Mouse (Mus musculus): ENCODE results near the gene Aurkb.

The Aurkb gene

DNA sequence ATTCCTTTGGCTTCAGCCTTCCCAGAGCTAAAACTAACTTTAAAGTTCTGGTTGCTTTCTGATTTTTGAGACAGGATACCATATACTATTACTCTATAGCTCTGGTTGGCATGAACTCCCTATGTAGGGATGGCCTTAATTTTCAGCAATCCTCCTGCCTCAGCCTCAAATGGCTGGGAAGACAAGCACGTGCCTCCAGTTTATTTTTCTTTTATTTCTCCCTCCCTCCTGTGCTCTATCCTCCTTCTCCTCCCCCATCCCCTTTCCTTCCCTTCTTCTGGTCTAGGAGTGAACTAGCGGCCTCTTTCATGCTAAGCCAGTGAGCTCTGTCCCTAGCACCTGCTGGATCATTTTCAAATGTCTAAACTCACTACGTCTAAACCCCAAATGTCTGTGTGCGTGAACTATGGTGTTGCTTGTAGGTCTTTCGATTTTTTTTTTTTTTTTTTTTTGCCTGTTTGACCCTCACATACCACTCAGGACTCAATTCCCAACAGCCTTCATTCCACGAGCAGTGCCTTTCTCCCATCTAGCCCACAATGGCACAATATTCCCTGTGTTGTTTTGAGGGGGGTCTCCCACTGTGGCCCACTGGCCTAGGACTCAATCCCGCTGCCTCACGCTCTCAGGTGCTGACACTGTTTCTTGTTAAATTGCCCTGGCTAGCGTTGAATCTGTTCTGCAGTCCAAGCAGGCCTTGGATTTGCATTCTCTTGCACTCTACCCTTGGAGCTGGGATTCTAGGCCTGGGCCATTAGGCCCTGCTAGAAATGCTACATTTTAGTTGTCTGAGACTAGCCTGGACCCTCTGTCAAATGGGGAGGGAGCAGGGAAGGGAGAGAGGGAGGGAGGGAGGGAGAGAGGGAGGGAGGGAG lies 19.0 kb downstream of the Aurkb start:
- no peak for DNase-seq

DNA sequence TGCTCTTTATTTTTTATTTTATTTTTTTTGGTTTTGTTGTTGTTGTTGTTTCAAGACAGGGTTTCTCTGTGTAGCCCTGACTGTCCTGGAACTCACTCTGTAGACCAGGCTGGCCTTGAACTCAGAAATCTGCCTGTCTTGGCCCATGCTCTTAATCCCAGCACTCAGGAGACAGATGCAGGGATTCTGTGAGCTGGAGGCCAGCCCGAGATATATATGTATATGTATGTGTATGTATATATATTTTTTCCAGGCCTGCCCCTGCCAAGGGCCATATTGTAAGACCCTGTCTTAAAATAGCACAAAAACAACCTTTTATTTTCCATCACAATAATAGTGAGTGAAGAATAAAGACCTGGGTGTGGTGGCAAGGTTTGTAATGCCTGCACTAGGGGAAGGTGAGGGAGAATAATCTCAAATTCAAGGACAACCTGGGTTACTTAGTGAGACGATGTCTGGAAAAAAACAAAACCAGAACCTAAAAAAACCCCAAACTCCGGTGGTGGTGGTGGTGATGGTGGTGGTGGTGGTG lies 20.0 kb downstream of the Aurkb start:
- no peak for DNase-seq

DNA sequence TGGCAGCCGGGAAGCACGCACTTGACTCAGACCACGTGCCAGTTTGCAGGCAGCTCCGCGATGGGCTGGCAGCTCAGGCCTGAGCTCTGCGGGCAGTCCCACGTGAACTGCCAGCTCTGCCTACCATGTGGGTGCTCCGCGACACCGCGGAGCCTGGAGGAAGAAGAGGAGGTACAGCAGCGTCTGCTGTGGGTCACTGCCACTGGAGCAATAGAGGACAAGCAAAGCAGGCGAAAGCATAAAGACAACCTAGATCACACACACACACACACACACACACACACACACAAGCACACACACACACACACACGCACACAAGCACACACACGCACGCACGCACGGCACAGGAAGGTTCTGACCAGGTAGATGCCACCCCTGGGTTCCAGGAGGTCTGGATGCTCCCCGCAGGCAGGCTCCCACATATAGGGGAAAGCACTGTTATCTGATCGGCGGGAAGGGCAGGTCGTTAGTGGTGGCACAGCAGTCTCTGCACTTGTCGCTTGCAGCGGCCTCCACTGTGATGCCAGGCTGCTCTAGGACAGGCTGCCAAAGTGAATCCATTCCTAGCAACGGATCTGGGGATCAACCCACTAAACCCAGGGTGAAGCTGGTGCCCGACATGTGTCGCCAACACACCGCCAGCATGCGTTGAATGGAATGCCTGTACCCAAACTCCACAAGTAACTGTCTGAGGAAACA lies 20.9 kb downstream of the Aurkb start:
- no peak for DNase-seq

DNA sequence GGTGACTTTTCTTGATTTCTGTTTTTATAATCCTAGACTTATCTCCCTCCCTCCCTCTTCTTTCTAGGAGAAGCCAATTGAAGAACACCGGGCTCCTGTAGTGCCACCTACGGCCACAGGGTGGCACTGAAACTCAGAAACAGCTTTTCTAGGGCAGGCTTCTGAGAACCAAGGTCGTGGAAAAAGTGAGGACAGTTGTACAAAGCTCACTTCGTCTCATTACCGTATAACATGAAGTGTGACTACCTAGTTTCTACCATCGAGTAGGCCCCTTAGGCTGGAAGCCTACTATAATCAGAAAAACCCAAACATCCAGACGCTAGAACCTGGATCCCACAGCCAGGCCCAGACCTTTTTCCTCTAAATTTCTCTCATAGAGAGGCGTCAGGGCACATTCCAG lies 21.5 kb downstream of the Aurkb start:
- DNase-seq: peak; percentile 90 to 93

DNA sequence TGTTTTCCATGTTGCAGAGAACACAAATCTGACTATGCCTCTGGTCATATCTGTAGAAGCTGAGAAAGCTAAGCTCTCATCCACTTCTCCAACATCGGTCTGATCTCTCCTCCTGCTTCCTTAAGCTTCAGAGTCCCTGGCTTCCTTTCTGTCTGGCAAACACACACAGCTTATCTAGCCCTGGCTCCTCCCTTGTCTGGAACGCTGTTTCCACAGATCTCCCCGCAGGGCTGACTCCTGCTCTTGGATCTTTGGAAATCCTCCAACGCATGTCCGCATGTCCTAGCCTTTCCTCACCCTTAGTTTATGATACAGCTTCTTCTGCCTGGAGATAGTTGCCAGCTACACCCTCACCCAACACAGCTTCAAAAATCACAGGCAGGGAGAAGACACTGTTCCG lies 22.2 kb downstream of the Aurkb start:
- DNase-seq: no peak

DNA sequence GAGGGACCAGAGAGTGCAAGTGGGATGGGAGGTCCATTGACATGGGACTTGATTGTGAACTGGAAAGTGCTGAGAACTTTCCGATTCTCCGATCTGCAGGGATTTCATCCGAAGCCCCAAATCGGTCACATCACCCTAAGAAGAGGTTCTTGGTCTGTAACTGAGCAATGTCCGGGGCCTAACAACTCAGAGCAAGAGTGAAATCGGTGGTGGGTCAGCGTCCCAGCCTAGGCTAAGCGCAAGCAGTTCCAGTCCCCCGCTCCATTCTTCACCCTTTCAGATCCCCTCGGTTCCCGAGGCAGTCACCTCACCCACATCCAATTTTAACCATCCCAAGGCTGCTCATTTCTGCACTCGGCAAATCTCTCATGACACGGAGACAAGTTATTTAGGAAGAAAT lies 24.6 kb downstream of the Aurkb start:
- DNase-seq: no peak

DNA sequence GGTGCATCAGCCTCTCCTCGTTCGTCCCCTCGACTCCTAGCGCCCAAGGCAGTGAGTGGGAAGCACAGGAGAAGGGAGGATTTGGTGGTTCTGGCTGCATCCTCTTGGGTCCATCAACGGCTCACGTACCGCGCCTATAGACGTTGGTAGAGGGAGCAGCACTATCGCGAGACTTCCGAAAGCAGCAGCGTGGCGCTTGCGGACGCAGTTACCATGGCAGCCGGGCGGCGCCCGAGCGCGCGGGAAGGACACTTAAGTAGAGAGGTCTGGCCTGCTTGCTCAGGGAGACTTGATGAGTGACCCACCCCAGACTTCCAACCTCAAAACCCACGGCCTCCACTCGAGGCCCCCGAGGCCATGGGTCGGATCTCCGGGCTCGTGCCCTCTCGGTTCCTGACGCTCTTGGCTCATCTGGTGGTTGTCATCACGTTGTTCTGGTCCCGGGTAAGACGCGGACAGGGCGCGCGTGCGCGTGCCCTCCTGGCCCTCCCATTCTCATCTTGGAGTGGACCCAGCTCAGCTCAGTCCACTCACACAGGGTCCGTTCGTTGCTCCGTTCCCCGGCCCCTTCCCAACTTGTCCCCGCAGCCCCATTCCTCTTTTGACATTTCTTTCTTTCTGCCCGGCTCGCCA lies 25.3 kb downstream of the Aurkb start, which contains the start of gene Tmem107:
TSS of gene Tmem107 (plus strand) at position 217 of the 633 bp plus-strand sequence.
- DNase-seq: peak; percentile 93 to 95

DNA sequence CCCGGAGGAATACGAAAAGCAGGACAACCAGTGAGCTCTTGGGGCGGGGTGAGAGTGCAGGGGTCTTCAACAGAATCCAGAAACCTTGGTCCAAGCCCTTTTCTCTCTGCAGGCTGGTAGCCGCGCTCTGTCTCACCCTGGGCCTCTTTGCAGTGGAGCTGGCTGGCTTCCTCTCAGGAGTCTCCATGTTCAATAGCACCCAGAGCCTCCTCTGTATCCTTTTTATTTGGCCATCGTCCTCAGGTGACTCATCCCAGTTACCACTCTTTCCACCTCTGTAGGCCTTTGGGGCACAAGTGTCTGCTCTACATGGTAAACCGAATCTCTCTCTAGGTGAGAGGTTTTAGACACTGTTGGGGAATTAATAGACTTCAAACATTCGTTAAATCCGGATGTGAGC lies 25.8 kb downstream of the Aurkb start:
- no peak for DNase-seq

DNA sequence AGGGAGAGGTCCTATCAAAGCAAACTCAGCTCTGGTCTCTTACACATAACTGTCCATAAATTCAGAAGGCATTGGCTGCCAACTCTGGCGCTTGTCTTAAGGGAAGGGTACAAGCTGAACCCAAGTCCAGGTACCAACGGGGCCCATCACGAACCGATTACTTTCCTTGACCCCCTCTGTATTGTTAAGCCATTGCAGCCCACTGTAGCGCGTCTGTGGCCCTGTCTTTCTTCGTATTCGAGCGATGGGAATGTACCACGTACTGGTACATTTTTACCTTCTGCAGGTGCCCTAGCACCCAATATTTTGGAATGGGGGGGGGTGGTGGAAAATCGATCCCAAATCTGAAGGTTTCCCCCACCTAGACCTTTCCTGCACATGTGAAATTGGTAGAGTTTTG lies 26.8 kb downstream of the Aurkb start:
- DNase-seq: no peak

DNA sequence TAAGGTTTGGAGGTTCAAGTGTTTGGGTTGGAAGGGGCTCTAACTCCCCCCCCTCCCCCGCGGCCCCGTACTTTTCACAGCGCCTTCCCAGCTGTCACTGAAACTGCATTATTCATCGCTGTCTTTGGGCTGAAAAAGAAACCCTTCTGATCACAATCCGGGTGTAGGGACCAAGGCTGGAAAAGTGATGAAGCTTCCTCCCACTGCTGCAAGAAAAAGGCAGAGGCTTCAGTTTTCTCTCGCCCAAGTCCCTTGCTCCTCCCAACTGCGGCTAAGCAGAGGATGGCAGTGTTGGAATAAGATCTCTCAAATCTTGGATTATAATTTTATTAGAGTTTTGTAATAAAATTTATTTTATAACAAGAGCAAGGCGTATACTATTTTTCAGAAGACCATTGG lies 27.2 kb downstream of the Aurkb start:
- DNase-seq: no peak

DNA sequence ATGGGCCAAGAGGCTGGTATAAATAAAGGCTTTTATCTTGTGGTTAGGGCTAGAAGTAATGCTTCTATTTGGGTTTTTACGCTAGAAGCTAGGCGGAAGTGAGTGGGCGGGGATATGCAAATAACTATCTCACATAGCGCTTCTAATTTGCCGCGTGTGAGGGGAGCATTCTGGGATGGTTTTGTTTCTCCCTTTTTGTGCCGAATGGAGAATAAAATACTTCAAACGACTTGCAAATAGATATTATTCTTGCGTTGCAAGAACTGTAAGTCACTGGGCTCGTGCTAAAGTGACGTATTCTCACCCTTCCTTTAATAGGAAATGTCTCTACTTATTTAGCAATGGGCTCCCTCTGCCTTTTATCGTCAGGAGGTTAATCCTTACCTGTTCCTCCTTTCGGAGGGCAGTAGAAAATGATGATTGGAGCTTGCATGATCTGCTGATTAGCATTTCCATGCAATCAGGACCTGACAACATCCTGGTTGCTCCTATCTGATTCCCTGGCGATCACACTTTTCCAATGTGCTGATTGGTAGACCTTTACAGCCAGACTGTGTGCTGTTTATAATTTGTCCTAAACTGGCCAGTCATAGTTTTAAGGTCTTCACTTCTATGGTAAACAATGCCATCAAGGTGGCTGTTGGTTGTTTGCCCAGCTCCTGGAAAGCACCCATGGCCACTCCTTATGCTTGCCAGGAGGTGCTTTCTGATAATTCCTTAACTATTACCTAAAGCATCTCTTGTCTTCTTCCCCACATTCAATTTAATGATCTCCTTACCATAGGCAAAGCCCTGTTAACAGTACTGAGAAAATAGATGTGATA lies 27.8 kb downstream of the Aurkb start:
- DNase-seq: peak; percentile 88 to 91

DNA sequence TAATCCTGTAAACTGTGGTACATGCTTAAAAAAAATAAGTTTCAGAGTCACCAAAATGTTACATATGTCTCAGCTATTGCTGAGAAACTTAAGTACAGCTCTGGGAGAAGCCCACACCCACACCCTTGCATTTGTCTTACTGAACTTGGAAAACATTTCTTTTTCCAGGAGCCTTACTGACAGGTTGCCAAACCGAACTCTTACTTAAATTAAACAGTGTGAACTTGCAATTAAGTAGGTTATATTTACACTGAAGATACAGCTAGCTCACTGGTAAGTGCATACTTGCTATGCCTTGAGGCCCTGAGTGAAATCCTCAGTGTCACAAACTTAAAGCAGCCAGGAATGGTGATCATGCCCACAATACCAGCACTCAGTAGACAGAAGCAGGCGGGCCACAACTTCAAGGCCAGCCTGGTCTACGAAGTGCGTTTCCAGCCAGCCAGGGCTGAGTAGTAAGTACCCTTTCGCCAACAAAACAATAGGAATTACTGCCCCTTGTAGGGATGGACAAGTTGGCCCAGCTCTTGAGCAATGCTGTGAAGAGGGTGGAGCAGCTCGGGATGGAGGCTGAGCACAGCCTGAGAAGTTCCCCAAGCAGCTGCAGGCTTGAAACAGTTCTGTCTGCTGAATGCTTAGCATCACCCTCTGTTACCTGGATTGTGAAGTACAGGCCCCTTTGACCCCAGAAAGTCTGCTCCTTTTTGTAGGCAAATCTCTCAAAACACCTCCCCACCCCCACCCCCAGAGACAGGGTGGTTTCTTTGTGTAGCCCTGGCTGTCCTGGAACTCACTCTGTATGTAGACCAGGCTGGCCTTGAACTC lies 28.7 kb downstream of the Aurkb start:
- no peak for DNase-seq

DNA sequence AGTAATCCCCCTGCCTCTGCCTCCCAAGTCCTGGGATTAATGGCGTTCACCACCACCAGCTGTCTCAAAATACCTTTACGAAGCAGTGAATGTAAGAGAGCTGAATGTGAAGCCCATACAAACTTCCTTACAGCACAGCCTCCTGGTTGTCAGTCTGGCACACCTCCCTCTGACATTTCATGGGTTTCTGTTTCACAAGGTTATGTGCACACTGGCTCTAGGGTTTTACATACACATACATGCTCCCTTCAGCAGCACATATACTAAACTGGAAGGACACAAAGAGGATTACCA lies 29.3 kb downstream of the Aurkb start:
- DNase-seq: no peak

DNA sequence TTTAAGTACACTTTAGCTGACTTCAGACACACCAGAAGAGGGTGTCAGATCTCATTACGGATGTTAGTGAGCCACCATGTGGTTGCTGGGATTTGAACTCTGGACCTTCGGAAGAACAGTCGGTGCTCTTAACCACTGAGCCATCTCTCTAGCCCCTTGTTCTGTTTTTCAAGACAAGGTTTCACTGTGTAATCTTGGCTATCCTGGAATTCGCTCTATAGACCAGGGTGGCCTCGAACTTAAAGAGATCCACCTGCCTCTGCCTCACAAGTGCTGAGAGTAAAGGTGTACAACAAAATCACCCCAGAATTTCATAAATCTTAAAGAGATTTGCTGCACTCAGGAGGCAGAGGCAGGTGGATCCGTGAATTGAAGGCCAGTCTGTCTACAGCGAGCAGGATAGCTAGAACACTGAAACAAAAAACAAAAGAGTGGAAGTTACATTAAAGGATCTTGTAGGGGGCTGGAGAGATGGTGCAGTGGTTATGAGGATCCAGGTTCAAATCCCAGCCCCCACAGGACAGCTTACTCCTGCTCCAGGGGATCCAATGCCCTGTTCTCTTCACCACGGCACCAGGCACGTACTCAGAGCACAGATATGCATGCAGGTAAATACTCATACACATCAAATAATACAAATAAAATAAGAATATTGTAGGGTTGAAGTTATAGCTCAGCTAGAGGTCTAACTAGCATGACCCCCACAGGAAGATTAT lies 30.5 kb downstream of the Aurkb start:
- no peak for DNase-seq

DNA sequence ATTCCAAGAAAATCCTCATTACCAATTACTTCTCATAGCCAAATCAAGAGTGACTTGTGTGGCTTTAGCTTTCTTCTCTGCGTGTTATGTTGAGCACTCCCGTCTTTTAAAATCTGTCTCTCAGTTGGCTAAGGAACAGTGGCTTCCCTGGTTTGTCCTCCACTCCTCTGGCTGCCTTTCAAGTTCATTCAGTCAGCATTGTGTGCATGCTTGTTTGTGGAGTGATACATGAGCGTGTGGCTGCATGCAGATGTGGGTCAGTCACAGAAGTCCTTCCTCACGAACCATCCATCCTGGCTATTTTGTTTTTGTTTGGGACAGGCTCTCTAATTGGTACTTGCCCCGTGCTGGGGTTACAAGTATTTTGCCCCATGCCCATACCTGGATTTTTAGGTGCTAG lies 31.1 kb downstream of the Aurkb start:
- DNase-seq: no peak

DNA sequence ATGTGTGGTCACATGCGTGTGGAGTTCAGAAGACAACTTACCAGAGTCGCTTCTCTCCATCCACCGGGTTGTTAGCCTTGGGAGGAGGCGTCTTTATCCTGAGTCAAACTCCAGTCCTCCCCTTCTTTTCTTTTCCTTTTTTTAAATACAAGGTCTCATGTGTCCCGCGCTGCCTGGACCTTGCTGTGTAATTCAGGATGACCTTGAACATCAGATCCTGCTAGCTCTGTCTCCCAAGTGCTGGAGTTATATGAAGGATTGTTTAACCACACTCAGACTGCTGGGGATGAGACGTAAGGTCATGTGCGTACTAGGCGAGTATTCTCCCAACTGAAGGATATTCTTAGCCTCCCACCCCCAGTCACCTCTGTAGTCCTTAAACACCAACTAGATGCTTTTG lies 31.9 kb downstream of the Aurkb start:
- no peak for DNase-seq

DNA sequence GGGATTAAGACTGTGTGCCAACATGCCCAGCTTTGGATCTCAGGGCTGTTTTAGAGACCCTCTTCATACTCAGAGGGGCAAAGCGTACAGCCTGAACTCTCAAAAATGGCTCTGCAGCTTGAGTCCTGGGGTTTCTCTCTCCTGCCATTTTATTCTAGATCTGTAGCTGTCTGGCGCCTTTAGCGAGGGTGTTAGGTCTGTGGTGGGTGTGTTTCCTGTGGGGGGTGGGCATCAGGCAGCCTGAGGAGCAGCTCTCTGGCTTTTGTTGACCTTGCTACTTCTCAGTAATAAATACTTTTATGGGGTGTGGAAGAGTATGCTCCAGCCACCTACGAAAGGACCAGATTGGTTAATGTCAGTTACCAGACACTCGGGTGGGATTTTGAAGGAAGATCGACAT lies 32.6 kb downstream of the Aurkb start:
- no peak for DNase-seq

DNA sequence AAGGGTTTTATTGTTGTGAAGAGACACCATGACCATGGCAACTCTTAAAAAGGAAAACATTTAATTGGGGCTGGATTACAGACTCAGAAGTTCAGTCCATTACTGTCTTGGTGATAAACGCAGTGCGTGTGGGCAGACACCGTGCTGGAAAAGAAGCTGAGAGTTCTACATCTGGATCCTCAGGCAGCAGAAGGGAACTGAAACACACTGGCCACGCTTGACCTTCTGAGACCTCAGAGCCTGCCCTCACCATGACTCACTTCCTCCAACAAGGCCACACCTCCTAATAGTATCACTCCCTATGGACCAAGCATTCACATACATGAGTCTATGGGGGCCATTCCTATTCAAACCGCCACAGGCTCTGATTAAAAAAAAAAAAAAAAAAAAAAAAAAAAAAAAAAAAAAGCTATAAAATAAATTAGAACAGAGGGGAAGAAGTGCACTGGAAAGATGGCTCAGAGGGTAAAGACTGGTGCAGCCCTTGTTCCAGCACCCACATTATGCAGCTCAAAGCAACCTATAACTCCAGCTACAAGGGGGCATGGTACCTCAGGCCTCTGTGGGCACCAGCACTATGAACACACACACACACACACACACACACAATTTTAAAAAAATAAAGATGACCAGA lies 33.5 kb downstream of the Aurkb start:
- DNase-seq: no peak

DNA sequence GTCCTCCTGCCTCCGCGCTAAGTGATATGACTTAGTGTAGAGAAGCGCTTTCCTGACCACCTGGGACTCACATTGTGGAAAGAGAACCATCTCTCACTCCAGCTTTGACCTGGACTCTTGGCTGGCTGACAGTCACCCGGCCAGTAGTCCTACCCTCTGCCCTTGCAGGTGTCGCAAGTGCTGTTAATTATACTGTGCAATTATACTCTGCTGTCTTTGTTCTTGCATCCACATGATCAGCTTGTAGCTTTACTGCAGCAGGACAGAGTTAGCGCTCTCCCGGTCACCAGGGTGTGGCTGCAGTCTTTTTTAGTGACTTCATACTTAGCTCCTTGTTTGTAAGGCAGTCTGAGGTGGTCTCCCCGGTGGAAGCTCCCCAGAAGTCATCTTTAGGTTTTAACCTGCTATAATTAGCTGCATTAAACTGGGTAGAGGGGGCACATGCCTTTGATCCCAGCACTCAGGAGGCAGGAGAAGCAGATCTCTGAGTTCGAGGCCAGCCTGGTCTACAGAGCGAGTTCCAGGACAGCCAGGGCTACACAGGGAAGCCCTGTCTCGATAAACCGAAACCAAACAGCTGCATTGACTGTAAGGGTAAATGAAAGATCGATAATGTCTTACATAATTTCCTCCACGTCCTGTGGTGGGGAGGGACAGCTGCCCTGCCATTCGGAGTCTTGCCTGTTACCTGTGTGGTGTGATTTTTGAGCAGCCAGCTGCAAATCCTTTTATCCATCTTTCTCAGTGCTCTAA lies 34.8 kb downstream of the Aurkb start:
- DNase-seq: no peak

DNA sequence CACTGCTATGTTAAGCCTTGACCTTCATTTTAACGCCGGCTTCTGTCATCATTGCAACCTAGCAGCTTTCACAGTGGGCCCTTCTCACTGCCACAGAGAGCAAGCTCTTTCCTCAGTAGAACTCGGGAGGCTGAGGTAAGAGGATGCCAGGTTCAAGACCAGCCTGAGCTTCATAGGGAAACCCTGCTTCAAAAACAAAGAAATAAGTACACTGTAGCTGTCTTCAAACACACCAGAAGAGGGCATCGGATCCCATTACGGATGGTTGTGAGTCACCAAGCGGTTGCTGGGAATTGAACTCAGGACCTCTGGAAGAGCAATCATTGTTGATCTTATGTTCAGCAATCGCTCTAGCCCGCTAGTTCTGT lies 35.4 kb downstream of the Aurkb start:
- no peak for DNase-seq

Data from kidney, adult 8-10 months (tissue).